Mouse (Mus musculus) natural killer cell, adult 2 months (primary cell): ENCODE measurements around the gene Mslnl.

ENCODE experiments used
- DNase-seq, 2 experiments: peaks; one replicate each; pipeline ENCODE4 v3.0.0; 2022; ENCODE audit warnings: low spot score in 2 of 2

The Mslnl gene

GRCm38 (mm10) chr17:25743831-25744230 is 8.0 kb downstream of the Mslnl start:
- no peak for DNase-seq

- DNase-seq = no peak
Observed at GRCm38 (mm10) chr17:25744311-25744710, 8.5 kb downstream of the Mslnl start.

- DNase-seq = no peak
Observed at GRCm38 (mm10) chr17:25748238-25748637, 12.4 kb downstream of the Mslnl start.

- DNase-seq = no peak
Observed at GRCm38 (mm10) chr17:25749314-25749713, 13.5 kb downstream of the Mslnl start.

GRCm38 (mm10) chr17:25751446-25751845 is 15.6 kb downstream of the Mslnl start:
- no peak for DNase-seq

- DNase-seq = no peak
Observed at GRCm38 (mm10) chr17:25754241-25754640, 18.4 kb downstream of the Mslnl start, which contains the start of gene Msln. Gene Msln (minus strand): TSS chr17:25754378.

GRCm38 (mm10) chr17:25755086-25755485 is 19.2 kb downstream of the Mslnl start:
- DNase-seq = no peak

- no peak for DNase-seq
Observed at GRCm38 (mm10) chr17:25755627-25756377, 20.0 kb downstream of the Mslnl start.

GRCm38 (mm10) chr17:25756378-25757242 is 20.8 kb downstream of the Mslnl start:
- no peak for DNase-seq

GRCm38 (mm10) chr17:25757691-25758090 is 21.8 kb downstream of the Mslnl start:
- DNase-seq = no peak

- no peak for DNase-seq
Observed at GRCm38 (mm10) chr17:25760148-25760547, 24.3 kb downstream of the Mslnl start.

GRCm38 (mm10) chr17:25761561-25761970 is 25.7 kb downstream of the Mslnl start:
- no peak for DNase-seq

GRCm38 (mm10) chr17:25762591-25762990 is 26.7 kb downstream of the Mslnl start:
- no peak for DNase-seq

GRCm38 (mm10) chr17:25765886-25766285 is 30.0 kb downstream of the Mslnl start:
- DNase-seq = no peak

GRCm38 (mm10) chr17:25769331-25769730 is 33.5 kb downstream of the Mslnl start:
- DNase-seq = no peak

- peak; percentile 96 to 97 for DNase-seq
Observed at GRCm38 (mm10) chr17:25773549-25774120, 37.8 kb downstream of the Mslnl start, which contains the start of gene Narfl. Gene Narfl (plus strand): TSS chr17:25773776.

GRCm38 (mm10) chr17:25775318-25776062 is 39.6 kb downstream of the Mslnl start:
- DNase-seq = no peak

GRCm38 (mm10) chr17:25777948-25778347 is 42.1 kb downstream of the Mslnl start:
- DNase-seq = no peak

- DNase-seq = no peak
Observed at GRCm38 (mm10) chr17:25781339-25781738, 45.5 kb downstream of the Mslnl start.

GRCm38 (mm10) chr17:25783086-25783485 is 47.2 kb downstream of the Mslnl start:
- DNase-seq = no peak

- DNase-seq = no peak
Observed at GRCm38 (mm10) chr17:25783861-25784574, 48.2 kb downstream of the Mslnl start.
